Mouse (Mus musculus) liver, embryonic 14.5 days (tissue): ENCODE measurements at regions not wholly inside any gene's neighbourhood (a gene's known extent, or its start where the extent isn't known, plus 50 kb on each side); places are given as distances from the start of the nearest gene placed in this dataset.

Source experiments
- ATAC-seq: fragments of 200-750 bp; cut with Nextera tagmentation; 2 replicates; pipeline ENCODE4 v1.8.0; 2017; ENCODE audit warnings: moderate number of reproducible peaks, mild to moderate bottlenecking, moderate library complexity; ENCODE audit not compliant: insufficient read depth
- DNase-seq, 3 experiments: peaks; one replicate each; pipeline ENCODE4 v3.0.0-alpha.2; 2012 to 2013; ENCODE audit warnings: low read depth in 3 of 3, low spot score in 3 of 3
- H3K27ac ChIP-seq: fragments of 300-500 bp; sonication (generic); 2 replicates; pipeline ENCODE4 v1.5.1; 2014; ENCODE audit warnings: moderate library complexity, mild to moderate bottlenecking, control low read depth, inconsistent platforms
- H3K27me3 ChIP-seq: fragments of 300-500 bp; sonication (generic); 2 replicates; pipeline ENCODE4 v1.6.1; 2014; ENCODE audit warnings: mild to moderate bottlenecking, low read length, moderate library complexity; ENCODE audit not compliant: control insufficient read depth, insufficient read depth
- H3K36me3 ChIP-seq: fragments of 300-500 bp; sonication (generic); replicated peaks from 2 replicates; pipeline ENCODE4 v1.6.1; 2014; ENCODE audit warnings: low read depth; ENCODE audit not compliant: control insufficient read depth, insufficient read depth
- H3K4me1 ChIP-seq, 2 experiments: fragments of 200-500 bp in 1 of 2; fragments of 300-500 bp in 1 of 2; sonication (generic) in 1 of 2; replicated peaks; 2 replicates each; pipeline ENCODE4 v1.6.1; 2012 to 2014; ENCODE audit warnings: antibody characterized with exemption in 1 of 2, inconsistent platforms in 1 of 2, low read length in 1 of 2; ENCODE audit not compliant: control insufficient read depth in 2 of 2, insufficient read depth in 2 of 2
- H3K4me2 ChIP-seq: fragments of 300-500 bp; sonication (generic); 2 replicates; pipeline ENCODE4 v1.6.1; 2014; ENCODE audit warnings: low read depth, mild to moderate bottlenecking, control low read depth, moderate library complexity
- H3K4me3 ChIP-seq, 2 experiments: fragments of 200-500 bp in 1 of 2; fragments of 300-500 bp in 1 of 2; sonication (generic) in 1 of 2; 2 replicates each; pipeline ENCODE4 v1.5.1; 2012 to 2014; ENCODE audit warnings: low read depth in 2 of 2, low read length in 2 of 2, mild to moderate bottlenecking in 2 of 2, control low read depth in 1 of 2, inconsistent platforms in 1 of 2, moderate library complexity in 1 of 2; ENCODE audit not compliant: insufficient read depth in 1 of 2
- H3K9ac ChIP-seq: fragments of 300-500 bp; sonication (generic); replicated peaks from 2 replicates; pipeline ENCODE4 v1.6.1; 2014; ENCODE audit warnings: mild to moderate bottlenecking, control low read depth, moderate library complexity
- H3K9me3 ChIP-seq: fragments of 300-500 bp; sonication (generic); 2 replicates; pipeline ENCODE4 v1.6.1; 2016; ENCODE audit warnings: low read length, mixed read lengths; ENCODE audit not compliant: control insufficient read depth
- CTCF ChIP-seq: IDR thresholded peaks from 2 replicates; pipeline ENCODE4 v1.5.1; 2016; ENCODE audit warnings: antibody characterized with exemption, low read depth, control low read depth

- H3K36me3 ChIP-seq, result no peaks in the 10 kb centered on the region
- H3K9ac ChIP-seq, result no peak overlapping the region
- H3K4me2 ChIP-seq, result no peak overlapping the region
- ATAC-seq (no peak), DNase-seq (no peak)
- no peaks in the 10 kb centered on the region for H3K27me3 ChIP-seq
- no peak overlapping the region for H3K4me3 ChIP-seq
- H3K9me3 ChIP-seq, result no peaks in the 10 kb centered on the region
- H3K27ac ChIP-seq, result no peak overlapping the region
- no peak for TF ChIP-seq CTCF
- no peaks in the 10 kb centered on the region for H3K4me1 ChIP-seq
Measured at GRCm38 (mm10) chr1:159182031-159182430, 50.1 kb upstream of the Cop1 start.
